Mouse (Mus musculus) E14TG2a.4 (cell line): Measurements from ENCODE around the gene Mrpl43.
A peak's percentile ranks its signal among the peaks of the same experiment; 100 is the strongest.

ENCODE experiments used
- H3K27me3 ChIP-seq: 2 replicates; pipeline ENCODE4 v1.6.1; 2014; ENCODE audit warnings: low read length, control low read depth; ENCODE audit not compliant: insufficient read depth
- H3K36me3 ChIP-seq: 2 replicates; pipeline ENCODE4 v1.6.1; 2014; ENCODE audit warnings: low read length, control low read depth; ENCODE audit not compliant: insufficient read depth
- H3K4me1 ChIP-seq: replicated peaks from 2 replicates; pipeline ENCODE4 v1.6.1; 2014; ENCODE audit warnings: low read depth, low read length, control low read depth
- H3K4me3 ChIP-seq: replicated peaks from 2 replicates; pipeline ENCODE4 v1.5.1; 2014; ENCODE audit warnings: mild to moderate bottlenecking, low read length
- H3K9me3 ChIP-seq: 2 replicates; pipeline ENCODE4 v1.6.1; 2014; ENCODE audit warnings: low read length, control low read depth
- CTCF ChIP-seq: conservative IDR thresholded peaks from 2 replicates; pipeline ENCODE4 v1.5.1; 2014; ENCODE audit warnings: low read length
- NANOG ChIP-seq: IDR thresholded peaks from 2 replicates; pipeline ENCODE4 v1.6.1; 2014; ENCODE audit warnings: borderline replicate concordance, low read length, mixed read lengths
- POU5F1 ChIP-seq: IDR thresholded peaks from 2 replicates; pipeline ENCODE4 v1.6.1; 2014; ENCODE audit warnings: low read length, borderline replicate concordance

Gene Mrpl43

GRCm38 (mm10) chr19:45005444-45005843 lies 798 bp downstream of the Mrpl43 start, which contains the start of gene Twnk:
TSS of gene Twnk (plus strand) at chr19:45005663.
- peak within 1 kb of the TSS; percentile 99 for H3K4me3 ChIP-seq
- H3K4me1 ChIP-seq = peaks cover 78% of the 10 kb centered on the region
- TF ChIP-seq CTCF = no peak
- TF ChIP-seq POU5F1 = no peak
- no peak for TF ChIP-seq NANOG

GRCm38 (mm10) chr19:45003740-45004516 lies 2.3 kb downstream of the Mrpl43 start:
- Histone ChIP-seq H3K9me3 (no peaks in the 10 kb centered on the region), H3K27me3 (no peaks in the 10 kb centered on the region), H3K4me1 (peaks cover 66% of the 10 kb centered on the region), H3K36me3 (peaks cover 80% of the 10 kb centered on the region), H3K4me3 (peak overlapping the region; percentile 37; the same call in 1 of the 2 replicates)
- TF ChIP-seq NANOG (no peak), CTCF (no peak), POU5F1 (no peak)

More at GRCm38 (mm10) chr19:45005444-45005843, 798 bp downstream of the Mrpl43 start, which contains the start of gene Twnk:
- H3K9me3 ChIP-seq = no peaks in the 10 kb centered on the region
- H3K27me3 ChIP-seq = no peaks in the 10 kb centered on the region
- peaks cover 79% of the 10 kb centered on the region for H3K36me3 ChIP-seq

GRCm38 (mm10) chr19:45002301-45002700 lies 3.9 kb downstream of the Mrpl43 start:
- peaks cover 58% of the 10 kb centered on the region for H3K4me1 ChIP-seq
- TF ChIP-seq CTCF = peak; percentile 23
- TF ChIP-seq NANOG = no peak

GRCm38 (mm10) chr19:44999647-45000046 lies 6.6 kb downstream of the Mrpl43 start:
- TF ChIP-seq CTCF (no peak), NANOG (no peak), POU5F1 (no peak)
- Histone ChIP-seq H3K4me1 (peaks cover 62% of the 10 kb centered on the region), H3K9me3 (no peaks in the 10 kb centered on the region), H3K4me3 (no peak overlapping the region), H3K36me3 (peaks cover 75% of the 10 kb centered on the region), H3K27me3 (no peaks in the 10 kb centered on the region)

More at GRCm38 (mm10) chr19:45002301-45002700, 3.9 kb downstream of the Mrpl43 start:
- Histone ChIP-seq H3K9me3 (no peaks in the 10 kb centered on the region), H3K36me3 (peaks cover 80% of the 10 kb centered on the region), H3K27me3 (no peaks in the 10 kb centered on the region), H3K4me3 (no peak overlapping the region)

- Histone ChIP-seq H3K36me3 (peaks cover 59% of the 10 kb centered on the region), H3K4me1 (peaks cover 47% of the 10 kb centered on the region), H3K9me3 (no peaks in the 10 kb centered on the region), H3K27me3 (no peaks in the 10 kb centered on the region), H3K4me3 (no peak overlapping the region)
- no peak for TF ChIP-seq POU5F1
- no peak for TF ChIP-seq NANOG
- TF ChIP-seq CTCF = no peak
These were observed 8.5 kb downstream of the Mrpl43 start for GRCm38 (mm10) chr19:44997786-44998185.

GRCm38 (mm10) chr19:44992712-44993111 lies 13.5 kb downstream of the Mrpl43 start:
- TF ChIP-seq POU5F1 (no peak), CTCF (no peak), NANOG (no peak)
- peaks cover 67% of the 10 kb centered on the region for H3K4me1 ChIP-seq
- H3K4me3 ChIP-seq = peak overlapping the region; percentile 49
- no peaks in the 10 kb centered on the region for H3K9me3 ChIP-seq
- H3K27me3 ChIP-seq = peaks cover 28% of the 10 kb centered on the region
- H3K36me3 ChIP-seq = peaks cover 12% of the 10 kb centered on the region

GRCm38 (mm10) chr19:44992246-44992645 lies 14.0 kb downstream of the Mrpl43 start:
- Histone ChIP-seq H3K9me3 (no peaks in the 10 kb centered on the region), H3K27me3 (peaks cover 32% of the 10 kb centered on the region), H3K4me1 (peaks cover 62% of the 10 kb centered on the region), H3K36me3 (peaks cover 7% of the 10 kb centered on the region), H3K4me3 (peak overlapping the region; percentile 49)
- TF ChIP-seq CTCF (no peak), NANOG (no peak), POU5F1 (no peak)

GRCm38 (mm10) chr19:44991031-44991430 lies 15.2 kb downstream of the Mrpl43 start:
- H3K27me3 ChIP-seq = peaks cover 39% of the 10 kb centered on the region
- 0 out of 2 replicates have a peak, but pooled peaks cover 6% of the 10 kb centered on the region for H3K36me3 ChIP-seq
- TF ChIP-seq CTCF (no peak), POU5F1 (no peak), NANOG (no peak)
- H3K4me3 ChIP-seq = peak overlapping the region; percentile 20; the same call in 1 of the 2 replicates
- peaks cover 54% of the 10 kb centered on the region for H3K4me1 ChIP-seq
- H3K9me3 ChIP-seq = no peaks in the 10 kb centered on the region
